Mouse (Mus musculus) lung, adult 2 months (tissue): ENCODE results near the gene Cmklr1.

Source experiments
- CTCF ChIP-seq: fragments of 200-500 bp; IDR thresholded peaks from 2 replicates; pipeline ENCODE4 v1.5.1; 2011; ENCODE audit warnings: mild to moderate bottlenecking, low read length, control low read depth; ENCODE audit not compliant: insufficient read depth
- POLR2A ChIP-seq: fragments of 200-500 bp; IDR thresholded peaks from 2 replicates; pipeline ENCODE4 v1.6.1; 2011; ENCODE audit warnings: low read depth, mild to moderate bottlenecking, control low read depth, low read length, borderline replicate concordance; ENCODE audit errors: extremely low read depth

DNA sequence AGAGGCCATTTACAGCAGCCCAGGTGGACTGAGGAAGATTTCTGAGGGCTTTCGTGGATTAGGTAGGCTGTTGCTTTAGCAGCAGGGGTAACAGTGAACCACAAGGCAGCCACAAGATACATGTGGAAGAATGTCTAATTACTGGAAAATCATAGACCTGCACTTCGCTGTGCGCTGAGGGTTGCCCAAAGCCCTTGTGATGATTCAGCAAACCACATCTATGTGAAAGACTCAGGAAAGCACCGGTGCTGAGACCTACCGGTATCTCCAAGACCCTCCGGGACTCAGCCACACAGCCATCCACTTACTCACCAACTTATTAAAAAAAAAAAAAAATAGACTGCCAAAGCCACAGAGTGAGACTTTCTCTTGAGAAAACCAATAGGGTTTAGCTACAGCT is 13.9 kb upstream of the Cmklr1 start:
- TF ChIP-seq POLR2A (no peak), CTCF (no peak)
